Mouse (Mus musculus) forebrain, postnatal 0 days (tissue): ENCODE measurements around the gene Hand1. TPM values are rescaled to one million over a fixed set of nuclear protein-coding genes. Genes with fewer than 3 reads are reported as not detected.
"Not testable (repeated sequence)": the region's sequence is repeated elsewhere in the genome, so short reads cannot be mapped to it uniquely, and the experiment has no call there.

Source experiments
- ATAC-seq: fragments of 200-750 bp; cut with Nextera tagmentation; 2 replicates; pipeline ENCODE4 v1.8.0; 2017; ENCODE audit warnings: mild to moderate bottlenecking, moderate library complexity
- DNase-seq: peaks from one replicate; pipeline ENCODE4 v3.0.0-alpha.2; 2015
- H3K27ac ChIP-seq: fragments of 300-500 bp; sonication (generic); 2 replicates; pipeline ENCODE4 v1.5.1; 2014; ENCODE audit warnings: low read depth, mild to moderate bottlenecking, antibody characterized with exemption, low read length, moderate library complexity, mixed read lengths
- H3K27me3 ChIP-seq: fragments of 300-500 bp; sonication (generic); 2 replicates; pipeline ENCODE4 v1.6.1; 2014; ENCODE audit warnings: mild to moderate bottlenecking, low read length, mixed read lengths; ENCODE audit not compliant: insufficient read depth
- H3K36me3 ChIP-seq: fragments of 300-500 bp; sonication (generic); 2 replicates; pipeline ENCODE4 v1.6.1; 2014; ENCODE audit warnings: mild to moderate bottlenecking, moderate library complexity; ENCODE audit not compliant: insufficient read depth
- H3K4me1 ChIP-seq: fragments of 300-500 bp; sonication (generic); 2 replicates; pipeline ENCODE4 v1.6.1; 2014; ENCODE audit warnings: antibody characterized with exemption; ENCODE audit not compliant: insufficient read depth
- H3K4me2 ChIP-seq: fragments of 300-500 bp; sonication (generic); 2 replicates; pipeline ENCODE4 v1.6.1; 2014; ENCODE audit warnings: low read depth, mild to moderate bottlenecking, moderate library complexity
- H3K4me3 ChIP-seq: fragments of 300-500 bp; sonication (generic); 2 replicates; pipeline ENCODE4 v1.5.1; 2014; ENCODE audit warnings: low read depth, low read length, mixed read lengths
- H3K9ac ChIP-seq: fragments of 300-500 bp; sonication (generic); 2 replicates; pipeline ENCODE4 v1.6.1; 2014; ENCODE audit warnings: mild to moderate bottlenecking
- H3K9me3 ChIP-seq: fragments of 300-500 bp; sonication (generic); 2 replicates; pipeline ENCODE4 v1.6.1; 2016; ENCODE audit warnings: low read length
- CTCF ChIP-seq: sonication (generic); IDR thresholded peaks from 2 replicates; pipeline ENCODE4 v1.5.1; 2016; ENCODE audit warnings: antibody characterized with exemption, control low read depth, low read depth
- WGBS: fragments of 180-500 bp; shearing (Covaris S2); extraction: QIAGEN DNeasy Blood & Tissue Kit; methylation state at CpG from one replicate; pipeline ENCODE4 v1.1.7; 2014; 5-methylcytosine and 5-hydroxymethylcytosine counted together
- polyA plus RNA-seq: library from polyadenylated mRNA; unstranded; fragments of >200 nt; fragmentation: Nextera tagmentation; extraction: Ambion mirVana; gene quantifications from 2 replicates; pipeline ENCODE4 v1.2.1, GENCODE M21; 2015
- total RNA-seq: library from RNA; depleted of rRNA; stranded (reverse); fragments of >200 nt; gene quantifications from 2 replicates; pipeline ENCODE4 v1.2.3, GENCODE M21; 2014

The Hand1 gene
- total and polyA plus RNA-seq, 2 experiments from 2014 or later, result not detected

GRCm38 (mm10) chr11:57857709-57858108 lies 25.1 kb upstream of the Hand1 start:
- ATAC-seq, result no peak
- no peak for TF ChIP-seq CTCF
- no peaks in the 10 kb centered on the region for H3K36me3 ChIP-seq
- H3K4me1 ChIP-seq, result no peaks in the 10 kb centered on the region
- no peak for DNase-seq
- H3K4me3 ChIP-seq, result no peak overlapping the region
- H3K9ac ChIP-seq, result no peak overlapping the region
- H3K27ac ChIP-seq, result no peak overlapping the region
- WGBS, result 39% methylated on average over 4 of the region's 4 CpGs
- H3K4me2 ChIP-seq, result no peak overlapping the region
- no peaks in the 10 kb centered on the region for H3K27me3 ChIP-seq
- H3K9me3 ChIP-seq, result no peaks in the 10 kb centered on the region

GRCm38 (mm10) chr11:57853571-57853970 lies 21.0 kb upstream of the Hand1 start:
- WGBS, result 77% methylated on average over 6 of the region's 6 CpGs
- TF ChIP-seq CTCF, result no peak

GRCm38 (mm10) chr11:57850931-57851330 lies 18.3 kb upstream of the Hand1 start:
- WGBS, result 59% methylated on average over 3 of the region's 3 CpGs

More at GRCm38 (mm10) chr11:57853571-57853970, 21.0 kb upstream of the Hand1 start:
- Histone ChIP-seq H3K9me3 (no peaks in the 10 kb centered on the region), H3K36me3 (no peaks in the 10 kb centered on the region), H3K4me3 (no peak overlapping the region), H3K27me3 (no peaks in the 10 kb centered on the region), H3K27ac (no peak overlapping the region), H3K9ac (no peak overlapping the region), H3K4me2 (no peak overlapping the region), H3K4me1 (no peaks in the 10 kb centered on the region)
- DNase-seq, result no peak
- no peak for ATAC-seq

GRCm38 (mm10) chr11:57850298-57850697 lies 17.7 kb upstream of the Hand1 start:
- Histone ChIP-seq H3K27me3 (no peaks in the 10 kb centered on the region), H3K36me3 (no peaks in the 10 kb centered on the region), H3K4me2 (no peak overlapping the region), H3K27ac (no peak overlapping the region), H3K9me3 (no peaks in the 10 kb centered on the region), H3K9ac (no peak overlapping the region), H3K4me1 (no peaks in the 10 kb centered on the region), H3K4me3 (no peak overlapping the region)
- DNase-seq (no peak), ATAC-seq (no peak)
- 68% methylated on average over 7 of the region's 7 CpGs for WGBS
- TF ChIP-seq CTCF, result no peak

More at GRCm38 (mm10) chr11:57850931-57851330, 18.3 kb upstream of the Hand1 start:
- TF ChIP-seq CTCF, result no peak
- no peak overlapping the region for H3K4me2 ChIP-seq
- H3K27me3 ChIP-seq, result no peaks in the 10 kb centered on the region
- no peak overlapping the region for H3K9ac ChIP-seq
- H3K4me3 ChIP-seq, result no peak overlapping the region
- no peak overlapping the region for H3K27ac ChIP-seq
- ATAC-seq (no peak), DNase-seq (no peak)
- H3K36me3 ChIP-seq, result no peaks in the 10 kb centered on the region
- no peaks in the 10 kb centered on the region for H3K4me1 ChIP-seq
- H3K9me3 ChIP-seq, result no peaks in the 10 kb centered on the region

- Histone ChIP-seq H3K36me3 (no peaks in the 10 kb centered on the region), H3K27me3 (peaks cover 7% of the 10 kb centered on the region), H3K4me1 (no peaks in the 10 kb centered on the region), H3K9me3 (no peaks in the 10 kb centered on the region), H3K4me2 (no peak overlapping the region), H3K9ac (no peak overlapping the region), H3K4me3 (no peak overlapping the region), H3K27ac (no peak overlapping the region)
- WGBS, result 71% methylated on average over 7 of the region's 7 CpGs
- TF ChIP-seq CTCF, result no peak
- ATAC-seq (no peak), DNase-seq (no peak)
Measured at GRCm38 (mm10) chr11:57847396-57847795, 14.8 kb upstream of the Hand1 start.

- not testable (repeated sequence) for H3K4me2 ChIP-seq, DNase-seq, ATAC-seq, H3K27ac ChIP-seq, H3K4me1 ChIP-seq, H3K36me3 ChIP-seq, H3K4me3 ChIP-seq, H3K9me3 ChIP-seq, H3K9ac ChIP-seq
- 90% methylated on average over 8 of the region's 9 CpGs for WGBS
- H3K27me3 ChIP-seq, result peaks cover 12% of the 10 kb centered on the region
Measured at GRCm38 (mm10) chr11:57846421-57847363, 14.1 kb upstream of the Hand1 start.

GRCm38 (mm10) chr11:57841391-57841790 lies 8.8 kb upstream of the Hand1 start:
- no peak overlapping the region for H3K27ac ChIP-seq
- no peak overlapping the region for H3K4me3 ChIP-seq
- ATAC-seq, result no peak
- no peaks in the 10 kb centered on the region for H3K9me3 ChIP-seq
- no peak for DNase-seq
- no peaks in the 10 kb centered on the region for H3K36me3 ChIP-seq
- no peak overlapping the region for H3K9ac ChIP-seq
- 25% methylated on average over 7 of the region's 7 CpGs for WGBS
- no peaks in the 10 kb centered on the region for H3K4me1 ChIP-seq
- peaks cover 51% of the 10 kb centered on the region for H3K27me3 ChIP-seq
- TF ChIP-seq CTCF, result no peak
- no peak overlapping the region for H3K4me2 ChIP-seq
